Mouse (Mus musculus): Measurements from ENCODE around the gene Trim25.

Trim25 gene

GRCm38 (mm10) chr11:88998974-88999722, at the start of gene Trim25:
Gene Trim25, plus strand, starts transcription at chr11:88999376.
- peak; percentile 96 for DNase-seq

- no peak for DNase-seq
These were observed 49.2 kb upstream of the Trim25 start for GRCm38 (mm10) chr11:88949802-88950639.

- DNase-seq, result no peak
These were observed 48.4 kb upstream of the Trim25 start for GRCm38 (mm10) chr11:88950640-88951250.

GRCm38 (mm10) chr11:88951576-88951975, 47.6 kb upstream of the Trim25 start:
- DNase-seq, result no peak

- DNase-seq, result no peak
These were observed 47.1 kb upstream of the Trim25 start for GRCm38 (mm10) chr11:88952117-88952516.

- DNase-seq, result no peak
These were observed 45.6 kb upstream of the Trim25 start for GRCm38 (mm10) chr11:88953582-88953981.

- no peak for DNase-seq
These were observed 44.4 kb upstream of the Trim25 start for GRCm38 (mm10) chr11:88954803-88955202.

GRCm38 (mm10) chr11:88955217-88955969, 43.8 kb upstream of the Trim25 start, which contains the start of gene Scpep1:
Gene Scpep1, minus strand, starts transcription at chr11:88955465.
- DNase-seq, result peak; percentile 99

GRCm38 (mm10) chr11:88958851-88959250, 40.3 kb upstream of the Trim25 start:
- DNase-seq, result peak; percentile 32

GRCm38 (mm10) chr11:88966881-88967361, 32.3 kb upstream of the Trim25 start, which contains the start of gene Elobl:
Gene Elobl, minus strand, starts transcription at chr11:88966931.
- no peak for DNase-seq

GRCm38 (mm10) chr11:88970202-88970732, 28.9 kb upstream of the Trim25 start, which contains the start of gene Coil:
Gene Coil, plus strand, starts transcription at chr11:88970252.
- no peak for DNase-seq

- DNase-seq, result peak; percentile 95
These were observed 25.1 kb upstream of the Trim25 start for GRCm38 (mm10) chr11:88973776-88974701.

GRCm38 (mm10) chr11:88976320-88976719, 22.9 kb upstream of the Trim25 start:
- DNase-seq, result no peak

- no peak for DNase-seq
These were observed 22.0 kb upstream of the Trim25 start for GRCm38 (mm10) chr11:88977188-88977587.

GRCm38 (mm10) chr11:88981337-88981736, 17.8 kb upstream of the Trim25 start:
- no peak for DNase-seq

GRCm38 (mm10) chr11:88986616-88987015, 12.6 kb upstream of the Trim25 start:
- DNase-seq, result no peak

GRCm38 (mm10) chr11:88988956-88989355, 10.2 kb upstream of the Trim25 start:
- DNase-seq, result no peak

GRCm38 (mm10) chr11:88989530-88989929, 9.6 kb upstream of the Trim25 start:
- no peak for DNase-seq

GRCm38 (mm10) chr11:88993186-88993585, 6.0 kb upstream of the Trim25 start:
- DNase-seq, result no peak

GRCm38 (mm10) chr11:88993625-88994024, 5.6 kb upstream of the Trim25 start:
- DNase-seq, result peak; percentile 78

GRCm38 (mm10) chr11:88994492-88994891, 4.7 kb upstream of the Trim25 start:
- no peak for DNase-seq

All from kidney, adult 18-20 months (tissue).